Mouse (Mus musculus) lung, postnatal 10 days (tissue): Measurements from ENCODE around the gene Fkbp5.
"Not testable (repeated sequence)": the region's sequence is repeated elsewhere in the genome, so short reads cannot be mapped to it uniquely, and the experiment has no call there.

Experiments
- DNase-seq: peaks from one replicate; pipeline ENCODE4 v3.0.0; 2021

Gene Fkbp5

GRCm38 (mm10) chr17:28451487-28451886 is 65.8 kb downstream of the Fkbp5 start:
- DNase-seq, result no peak

- DNase-seq, result no peak
Observed at GRCm38 (mm10) chr17:28448225-28448624, 69.1 kb downstream of the Fkbp5 start.

GRCm38 (mm10) chr17:28447789-28448188 is 69.5 kb downstream of the Fkbp5 start:
- no peak for DNase-seq

GRCm38 (mm10) chr17:28446820-28447168 is 70.5 kb downstream of the Fkbp5 start:
- DNase-seq, result no peak

GRCm38 (mm10) chr17:28445886-28446819 is 71.2 kb downstream of the Fkbp5 start:
- DNase-seq, result no peak

- DNase-seq, result no peak
Observed at GRCm38 (mm10) chr17:28442661-28443060, 74.7 kb downstream of the Fkbp5 start.

GRCm38 (mm10) chr17:28438342-28439115 is 78.8 kb downstream of the Fkbp5 start:
- DNase-seq, result no peak

- no peak for DNase-seq
Observed at GRCm38 (mm10) chr17:28437938-28438337, 79.4 kb downstream of the Fkbp5 start.

- DNase-seq, result no peak
Observed at GRCm38 (mm10) chr17:28434921-28435485, 82.3 kb downstream of the Fkbp5 start.

GRCm38 (mm10) chr17:28433029-28433428 is 84.3 kb downstream of the Fkbp5 start:
- no peak for DNase-seq

GRCm38 (mm10) chr17:28431931-28432335 is 85.4 kb downstream of the Fkbp5 start:
- DNase-seq, result peak; percentile 47

GRCm38 (mm10) chr17:28431038-28431437 is 86.3 kb downstream of the Fkbp5 start:
- no peak for DNase-seq

GRCm38 (mm10) chr17:28428474-28429258 is 88.7 kb downstream of the Fkbp5 start:
- peak; percentile 84 for DNase-seq

- DNase-seq, result no peak
Observed at GRCm38 (mm10) chr17:28427666-28428065, 89.7 kb downstream of the Fkbp5 start.

GRCm38 (mm10) chr17:28424373-28424772 is 93.0 kb downstream of the Fkbp5 start:
- DNase-seq, result peak; percentile 49

GRCm38 (mm10) chr17:28421071-28421470 is 96.3 kb downstream of the Fkbp5 start:
- DNase-seq, result no peak

- peak; percentile 53 for DNase-seq
Observed at GRCm38 (mm10) chr17:28420229-28421051, 96.9 kb downstream of the Fkbp5 start.

GRCm38 (mm10) chr17:28419636-28420035 is 97.7 kb downstream of the Fkbp5 start:
- DNase-seq, result peak; percentile 24

GRCm38 (mm10) chr17:28418954-28419353 is 98.4 kb downstream of the Fkbp5 start:
- peak; percentile 57 for DNase-seq

- DNase-seq, result not testable (repeated sequence)
Observed at GRCm38 (mm10) chr17:28418481-28418880, 98.8 kb downstream of the Fkbp5 start.

- DNase-seq, result no peak
Observed at GRCm38 (mm10) chr17:28417771-28418170, 99.6 kb downstream of the Fkbp5 start.

GRCm38 (mm10) chr17:28415271-28415670 is 102.1 kb downstream of the Fkbp5 start:
- DNase-seq, result no peak
